Mouse (Mus musculus): Measurements from ENCODE around the gene Lrp3.

GRCm38 (mm10) chr7:35172519-35172918 is 42.8 kb downstream of the Lrp3 start:
- no peak for TF ChIP-seq CTCF (IDR thresholded peaks at IDR 0.05; ENCODE audit: extremely low read depth, insufficient read depth, low read length)
- TF ChIP-seq POLR2A (IDR thresholded peaks at IDR 0.05; ENCODE audit: extremely low read depth, insufficient read depth, low read length): no peak

Measured in cortical plate, adult 2 months (tissue).